Comparison of ENCODE assay signal across 9 mouse cellular contexts in the genomic region with DNA sequence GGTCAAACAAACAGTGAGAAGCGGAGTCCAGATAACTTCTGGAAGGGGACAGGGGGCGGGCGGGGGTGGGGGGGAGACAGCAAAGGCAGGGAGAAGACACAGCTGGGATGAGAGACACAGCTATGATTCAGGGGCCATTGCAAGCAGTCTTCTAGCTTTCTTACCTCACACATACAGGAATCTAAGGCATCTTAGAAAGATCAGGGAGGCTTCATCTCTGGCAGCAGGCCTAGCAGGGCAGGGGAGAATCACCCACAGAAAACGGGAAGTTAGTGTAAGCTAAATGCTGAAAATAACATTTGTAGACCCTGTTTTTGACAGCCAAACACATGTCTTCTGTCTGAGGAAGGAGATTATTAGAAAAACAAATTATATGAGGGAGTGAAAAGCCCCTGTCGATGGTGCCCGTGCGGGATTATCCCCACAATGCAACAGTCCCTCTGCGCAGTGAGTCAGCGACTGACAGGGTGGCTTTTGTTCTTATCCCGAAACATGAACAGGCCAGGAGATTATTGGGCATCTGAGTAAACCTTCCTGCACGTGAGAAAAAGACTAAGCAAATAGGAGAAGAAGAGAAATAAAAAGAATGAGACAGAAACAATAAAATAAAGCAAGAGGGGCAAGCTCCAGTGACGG.
DNase-seq lines count a peak whose midpoint lies in the region; ATAC-seq and TF ChIP-seq lines count a peak whose summit lies in the region.
"Had no signal": no experiment of that assay in that cellular context is flagged by ENCODE, and none has a peak within 500 bp of the region (broad histone marks: within the 10 kb centered on the region; RNA-seq: fewer than 3 reads in every experiment).

No protein-coding gene starts in this region.

- TF ChIP-seq CTCF in cerebellum, adult 2 months (IDR thresholded peaks at IDR 0.05; ENCODE audit: borderline replicate concordance, insufficient read depth, low read depth, low read length) = no peak

- H3K27ac ChIP-seq in kidney, embryonic 15.5 days = peak overlapping the region; percentile 79
- peak overlapping the region; percentile 60 for H3K27ac ChIP-seq in embryonic facial prominence, embryonic 10.5 days (replicated peaks)
- peak overlapping the region; percentile 23; the same call in 1 of the 2 replicates for H3K27ac ChIP-seq in limb, embryonic 13.5 days
- H3K27ac ChIP-seq in cerebellum, adult 2 months (ENCODE audit: insufficient read depth, low read length) = no peak overlapping the region
- H3K27ac ChIP-seq: macrophage had no signal

- TF ChIP-seq POLR2A in cerebellum, adult 2 months (IDR thresholded peaks at IDR 0.05; ENCODE audit: borderline replicate concordance, insufficient read depth, low read length) = no peak

- H3K9me3 ChIP-seq in kidney, embryonic 15.5 days (replicated peaks) = no peaks in the 10 kb centered on the region
- H3K9me3 ChIP-seq in embryonic facial prominence, embryonic 10.5 days = no peaks in the 10 kb centered on the region
- no peaks in the 10 kb centered on the region for H3K9me3 ChIP-seq in limb, embryonic 13.5 days

- WGBS in kidney, embryonic 15.5 days = 54% methylated on average over 12 of the region's 12 CpGs
- 62% methylated on average over 12 of the region's 12 CpGs for WGBS in embryonic facial prominence, embryonic 10.5 days
- 71% methylated on average over 12 of the region's 12 CpGs for WGBS in limb, embryonic 13.5 days
- 94% methylated on average over 12 of the region's 12 CpGs for WGBS in cerebellum, adult 2 months

- no peak overlapping the region for H3K9ac ChIP-seq in kidney, embryonic 15.5 days
- H3K9ac ChIP-seq in limb, embryonic 13.5 days = no peak overlapping the region

- H3K4me1 ChIP-seq in kidney, embryonic 15.5 days = peaks cover 44% of the 10 kb centered on the region
- peaks cover 50% of the 10 kb centered on the region for H3K4me1 ChIP-seq in embryonic facial prominence, embryonic 10.5 days
- H3K4me1 ChIP-seq in limb, embryonic 13.5 days = peaks cover 55% of the 10 kb centered on the region
- no peaks in the 10 kb centered on the region for H3K4me1 ChIP-seq in cerebellum, adult 2 months (ENCODE audit: control insufficient read depth, insufficient read depth, low read length)

- H3K4me2 ChIP-seq in kidney, embryonic 15.5 days = no peak overlapping the region
- no peak overlapping the region for H3K4me2 ChIP-seq in limb, embryonic 13.5 days (replicated peaks)

- DNase-seq in kidney, adult 11 months = no peak
- peak; percentile 59 for DNase-seq in MEL-GATA-1-ER (ENCODE audit: extremely low read depth, low read depth)
- DNase-seq in embryonic facial prominence, embryonic 10.5 days (ENCODE audit: low spot score) = no peak
- DNase-seq in cerebellum, adult 8-10 months = no peak
- no peak for DNase-seq in cerebellum, adult 2 months
- DNase-seq: right cerebral cortex, postnatal 14 days had no signal

- H3K36me3 ChIP-seq in kidney, embryonic 15.5 days = peaks cover 8% of the 10 kb centered on the region
- peaks cover 20% of the 10 kb centered on the region for H3K36me3 ChIP-seq in embryonic facial prominence, embryonic 10.5 days (replicated peaks)
- peaks cover 10% of the 10 kb centered on the region for H3K36me3 ChIP-seq in limb, embryonic 13.5 days

- no peaks in the 10 kb centered on the region for H3K27me3 ChIP-seq in kidney, embryonic 15.5 days
- no peaks in the 10 kb centered on the region for H3K27me3 ChIP-seq in embryonic facial prominence, embryonic 10.5 days (replicated peaks; ENCODE audit: low read depth, poor library complexity, severe bottlenecking)
- no peaks in the 10 kb centered on the region for H3K27me3 ChIP-seq in limb, embryonic 13.5 days
- H3K27me3 ChIP-seq in cerebellum, adult 2 months (ENCODE audit: control insufficient read depth, insufficient read depth, low read length) = no peaks in the 10 kb centered on the region

- peak; percentile 65 for ATAC-seq in kidney, embryonic 15.5 days (replicated peaks; ENCODE audit: low FRiP score)
- ATAC-seq in limb, embryonic 13.5 days (ENCODE audit: low FRiP score, low read depth) = no peak

- no peak overlapping the region for H3K4me3 ChIP-seq in kidney, embryonic 15.5 days (replicated peaks)
- no peak overlapping the region for H3K4me3 ChIP-seq in embryonic facial prominence, embryonic 10.5 days
- no peak overlapping the region for H3K4me3 ChIP-seq in limb, embryonic 13.5 days
- H3K4me3 ChIP-seq in cerebellum, adult 2 months (replicated peaks; ENCODE audit: insufficient read depth, low read depth, low read length) = no peak overlapping the region
